Mouse (Mus musculus) cerebellum, adult 9-10 months (tissue): Measurements from ENCODE around the gene Npr1.

Experiments
- DNase-seq: peaks from one replicate; pipeline ENCODE4 v3.0.0; 2022

Npr1 gene

GRCm38 (mm10) chr3:90465686-90466310 lies at the start of gene Npr1:
Gene Npr1 (minus strand): TSS chr3:90465866.
- no peak for DNase-seq

- DNase-seq, result no peak
These were observed 49.6 kb upstream of the Npr1 start for GRCm38 (mm10) chr3:90515242-90515641.

- DNase-seq, result no peak
These were observed 49.0 kb upstream of the Npr1 start for GRCm38 (mm10) chr3:90514691-90515090.

GRCm38 (mm10) chr3:90513796-90514590 lies 48.3 kb upstream of the Npr1 start, which contains the start of the genes S100a1 and S100a13:
Gene S100a1 (minus strand): TSS chr3:90514392.
Gene S100a13 (plus strand): TSS chr3:90514435.
- no peak for DNase-seq

GRCm38 (mm10) chr3:90512948-90513642 lies 47.4 kb upstream of the Npr1 start:
- no peak for DNase-seq

- DNase-seq, result no peak
These were observed 46.6 kb upstream of the Npr1 start for GRCm38 (mm10) chr3:90512276-90512675.

GRCm38 (mm10) chr3:90509747-90510123 lies 44.1 kb upstream of the Npr1 start:
- DNase-seq, result no peak

- DNase-seq, result peak; percentile 99
These were observed 43.5 kb upstream of the Npr1 start, which contains the start of gene Chtop for GRCm38 (mm10) chr3:90508950-90509746. Gene Chtop (minus strand): TSS chr3:90509498.

- no peak for DNase-seq
These were observed 42.8 kb upstream of the Npr1 start for GRCm38 (mm10) chr3:90508287-90508949.

- no peak for DNase-seq
These were observed 40.7 kb upstream of the Npr1 start for GRCm38 (mm10) chr3:90506362-90506761.

- no peak for DNase-seq
These were observed 39.5 kb upstream of the Npr1 start for GRCm38 (mm10) chr3:90505216-90505615.

GRCm38 (mm10) chr3:90503444-90503843 lies 37.8 kb upstream of the Npr1 start:
- no peak for DNase-seq

GRCm38 (mm10) chr3:90497597-90497996 lies 31.9 kb upstream of the Npr1 start:
- no peak for DNase-seq

- no peak for DNase-seq
These were observed 30.3 kb upstream of the Npr1 start for GRCm38 (mm10) chr3:90495850-90496525.

- no peak for DNase-seq
These were observed 28.3 kb upstream of the Npr1 start for GRCm38 (mm10) chr3:90493831-90494540.

GRCm38 (mm10) chr3:90491350-90491749 lies 25.7 kb upstream of the Npr1 start:
- peak; percentile 68 for DNase-seq

- peak; percentile 95 for DNase-seq
These were observed 25.1 kb upstream of the Npr1 start, which contains the start of gene Snapin for GRCm38 (mm10) chr3:90490696-90491256. Gene Snapin (minus strand): TSS chr3:90491033.

- no peak for DNase-seq
These were observed 22.9 kb upstream of the Npr1 start for GRCm38 (mm10) chr3:90488576-90488975.

- no peak for DNase-seq
These were observed 21.3 kb upstream of the Npr1 start for GRCm38 (mm10) chr3:90486998-90487397.

- DNase-seq, result peak; percentile 98
These were observed 10.4 kb upstream of the Npr1 start, which contains the start of gene Ilf2 for GRCm38 (mm10) chr3:90475831-90476611. Gene Ilf2 (plus strand): TSS chr3:90476126.
